Mouse (Mus musculus) bone marrow, adult 2 months (tissue): ENCODE measurements around the gene Fam168a. TPM values are rescaled to one million over a fixed set of nuclear protein-coding genes. Genes with fewer than 3 reads are reported as not detected.
"Not testable (repeated sequence)": the region's sequence is repeated elsewhere in the genome, so short reads cannot be mapped to it uniquely, and the experiment has no call there.

Experiments used
- H3K27ac ChIP-seq: fragments of 200-500 bp; 2 replicates; pipeline ENCODE4 v1.5.1; 2012; ENCODE audit warnings: low read depth, mild to moderate bottlenecking, control low read depth, inconsistent platforms, low read length; ENCODE audit not compliant: control insufficient read depth, poor library complexity, insufficient read depth
- H3K4me1 ChIP-seq: fragments of 200-500 bp; 2 replicates; pipeline ENCODE4 v1.6.1; 2011; ENCODE audit warnings: low read length; ENCODE audit not compliant: control insufficient read depth, insufficient read depth
- H3K4me3 ChIP-seq: fragments of 200-500 bp; replicated peaks from 2 replicates; pipeline ENCODE3; 2011; ENCODE audit warnings: mild to moderate bottlenecking, low read depth, low read length, control low read depth; ENCODE audit not compliant: control insufficient read depth
- CTCF ChIP-seq: fragments of 200-500 bp; IDR thresholded peaks from 2 replicates; pipeline ENCODE4 v1.5.1; 2011; ENCODE audit warnings: low read length, control low read depth; ENCODE audit not compliant: control insufficient read depth, insufficient read depth
- POLR2A ChIP-seq: fragments of 200-500 bp; IDR thresholded peaks from 2 replicates; pipeline ENCODE4 v1.6.1; 2011; ENCODE audit warnings: low read depth, mild to moderate bottlenecking, control low read depth, low read length, borderline replicate concordance; ENCODE audit not compliant: control insufficient read depth
- WGBS: fragments of 180-500 bp; shearing (Covaris S2); methylation state at CpG from one replicate; pipeline ENCODE4 v1.1.7; 2018; 5-methylcytosine and 5-hydroxymethylcytosine counted together
- polyA plus RNA-seq: library from polyadenylated mRNA; stranded (reverse); fragments of >200 nt; gene quantifications from 2 replicates; pipeline ENCODE4 v1.2.4, GENCODE M21; 2011; ENCODE audit warnings: low replicate concordance; ENCODE audit not compliant: missing spikeins, insufficient read depth, insufficient read length

Fam168a gene
- polyA plus RNA-seq, 1 experiment: 11.7 TPM

DNA sequence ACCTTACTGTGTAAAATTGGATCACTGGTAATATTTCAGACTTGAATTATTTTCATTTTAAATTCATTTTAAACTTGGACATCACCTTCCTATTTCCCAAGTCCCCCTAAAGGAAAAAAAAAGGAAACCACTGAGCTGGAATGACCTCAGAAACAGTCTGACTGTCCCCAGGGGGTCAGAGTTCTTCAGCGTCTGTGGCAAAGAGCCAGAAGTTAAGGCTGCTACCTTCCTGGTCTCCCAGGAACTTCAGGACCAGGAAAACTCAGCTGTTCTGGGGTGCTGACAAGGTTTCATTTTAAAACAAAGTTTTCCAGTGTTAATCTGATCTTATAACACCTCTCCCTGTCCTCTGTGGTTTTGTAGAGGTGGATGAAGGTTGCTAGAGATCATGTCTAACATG is 131.3 kb downstream of the Fam168a start:
- H3K4me3 ChIP-seq: no peak overlapping the region
- no peak overlapping the region for H3K27ac ChIP-seq
- no peak for TF ChIP-seq POLR2A
- TF ChIP-seq CTCF: no peak
- 75% methylated on average over 1 of the region's 1 CpGs for WGBS
- no peaks in the 10 kb centered on the region; the same call in 1 of the 2 replicates for H3K4me1 ChIP-seq

DNA sequence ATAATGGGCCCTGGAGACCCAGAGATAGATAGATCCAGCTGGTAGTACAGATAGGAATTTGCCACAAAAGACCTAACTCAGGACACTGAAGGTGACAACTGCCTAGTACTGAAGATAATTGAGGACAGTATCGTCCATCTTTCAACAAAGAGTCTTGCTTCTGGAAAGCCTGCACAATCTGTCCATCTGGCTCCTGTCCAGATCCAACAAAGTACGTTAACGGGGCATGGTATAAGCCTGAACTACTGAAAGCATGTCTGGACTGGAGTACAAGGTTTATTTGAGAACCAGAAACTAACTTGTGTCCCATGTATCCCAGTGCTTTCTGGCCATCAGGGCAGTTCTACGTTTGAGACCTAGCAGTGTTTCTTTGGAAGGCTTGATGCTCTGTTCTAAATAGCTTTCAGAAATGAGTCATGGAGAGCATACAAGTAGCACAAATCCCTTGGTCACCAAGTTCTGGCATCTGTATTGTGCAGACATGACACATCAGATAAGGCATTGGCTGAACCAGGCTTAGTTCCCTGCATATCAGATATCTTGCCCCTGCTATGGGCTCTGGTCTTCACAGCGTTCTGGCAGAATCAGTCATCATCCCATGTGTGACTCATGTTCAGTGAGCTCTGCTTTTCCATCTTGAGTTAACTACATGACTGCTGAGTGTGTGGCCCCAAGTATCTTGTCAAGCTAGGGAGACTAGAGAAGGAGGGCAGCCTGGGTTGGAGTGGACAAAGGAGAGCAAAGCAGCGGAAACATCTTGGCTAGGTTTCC is 133.4 kb downstream of the Fam168a start:
- 78% methylated on average over 6 of the region's 6 CpGs for WGBS

DNA sequence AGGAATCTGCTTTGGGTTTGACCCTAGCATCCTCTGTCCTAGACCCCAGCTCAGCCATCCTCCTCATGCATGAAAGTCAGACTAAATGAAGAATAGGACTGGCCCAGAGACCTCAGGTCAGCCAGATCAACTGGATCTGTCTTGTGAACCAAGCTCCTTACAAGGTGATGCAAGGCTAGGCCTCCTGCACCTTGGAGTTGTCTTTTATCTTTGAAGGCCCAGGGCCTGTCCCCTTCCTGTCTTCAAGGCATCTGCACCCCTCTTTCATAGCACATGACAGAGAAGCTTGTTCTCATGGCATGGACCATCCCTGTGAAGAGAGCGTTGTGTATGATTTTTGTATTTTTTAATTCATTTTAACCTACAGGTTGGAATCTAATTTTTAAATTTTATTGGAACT is 134.5 kb downstream of the Fam168a start:
- H3K4me3 ChIP-seq: no peak overlapping the region
- H3K27ac ChIP-seq: no peak overlapping the region
- H3K4me1 ChIP-seq: peaks cover 7% of the 10 kb centered on the region; the same call in 1 of the 2 replicates
- WGBS: 85% methylated on average over 1 of the region's 1 CpGs
- no peak for TF ChIP-seq POLR2A
- no peak for TF ChIP-seq CTCF

More for the DNA sequence above, 133.4 kb downstream of the Fam168a start:
- TF ChIP-seq CTCF (no peak), POLR2A (no peak)
- no peak overlapping the region for H3K4me3 ChIP-seq
- H3K27ac ChIP-seq: no peak overlapping the region
- peaks cover under 1% of the 10 kb centered on the region; the same call in 1 of the 2 replicates for H3K4me1 ChIP-seq

DNA sequence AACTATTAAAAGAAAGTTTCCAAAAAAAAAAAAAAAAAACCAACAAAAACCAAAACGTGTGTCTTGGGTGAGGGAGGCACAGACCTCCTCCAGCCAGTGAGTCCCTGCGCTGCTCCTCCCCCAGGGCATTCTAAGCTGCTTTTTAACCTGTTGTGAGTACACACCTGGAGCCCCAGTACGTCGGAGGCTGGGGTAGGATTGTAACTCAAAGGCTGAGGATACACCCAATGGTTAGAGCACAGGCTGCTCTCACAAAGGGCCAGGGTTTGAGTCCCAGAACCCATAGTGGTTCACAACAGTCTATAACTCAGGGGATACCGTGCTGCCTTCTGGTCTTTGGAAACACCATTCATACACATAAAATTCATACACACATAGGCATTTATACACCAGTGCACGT is 135.2 kb downstream of the Fam168a start:
- peaks cover 10% of the 10 kb centered on the region; the same call in 1 of the 2 replicates for H3K4me1 ChIP-seq
- H3K4me3 ChIP-seq: no peak overlapping the region
- WGBS: 94% methylated on average over 6 of the region's 6 CpGs
- TF ChIP-seq POLR2A (no peak), CTCF (no peak)
- H3K27ac ChIP-seq: no peak overlapping the region

DNA sequence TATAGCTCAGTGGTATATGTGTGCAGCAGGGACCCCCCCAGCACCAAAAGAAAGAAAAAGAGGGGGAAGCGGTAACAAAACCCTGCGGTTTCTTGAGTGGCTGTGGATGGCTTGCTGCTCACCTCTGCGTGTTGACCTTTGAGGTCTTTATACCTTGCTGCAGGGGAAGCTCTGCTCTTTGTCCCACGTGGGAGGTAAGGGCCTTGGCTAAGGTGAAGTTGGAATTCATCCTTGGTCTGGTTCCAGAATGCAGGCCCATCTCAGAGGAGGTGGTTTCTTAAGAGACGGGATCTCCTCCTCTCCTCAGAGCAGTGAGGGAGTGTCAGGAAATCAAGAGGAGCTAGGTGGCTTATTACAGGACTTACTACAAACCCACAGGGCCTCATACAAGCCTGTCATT is 135.7 kb downstream of the Fam168a start:
- peaks cover 10% of the 10 kb centered on the region; the same call in 1 of the 2 replicates for H3K4me1 ChIP-seq
- TF ChIP-seq CTCF: no peak
- no peak for TF ChIP-seq POLR2A
- 93% methylated on average over 5 of the region's 5 CpGs for WGBS
- H3K4me3 ChIP-seq: no peak overlapping the region
- no peak overlapping the region for H3K27ac ChIP-seq

DNA sequence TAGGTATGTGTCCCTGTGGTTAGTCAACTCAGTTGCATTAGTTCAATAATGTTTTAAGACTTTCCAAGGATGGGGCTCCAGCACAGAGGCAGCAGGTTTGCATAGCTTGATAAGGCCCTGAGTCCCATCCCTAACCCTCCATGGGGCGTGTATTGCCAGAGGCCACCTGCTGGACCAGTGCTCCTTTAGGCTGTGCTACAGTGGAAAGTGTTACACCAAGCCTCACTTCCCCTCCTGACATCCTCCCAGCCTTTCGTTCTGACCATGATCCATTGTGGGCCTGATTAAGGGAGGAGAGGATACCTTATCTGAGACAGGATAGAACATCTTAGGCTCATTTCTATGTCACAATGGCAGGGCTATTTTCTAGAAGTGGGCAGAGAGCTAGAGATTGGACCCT is 137.4 kb downstream of the Fam168a start:
- H3K4me1 ChIP-seq: peaks cover 10% of the 10 kb centered on the region; the same call in 1 of the 2 replicates
- WGBS: 36% methylated on average over 2 of the region's 2 CpGs
- no peak overlapping the region for H3K4me3 ChIP-seq
- TF ChIP-seq POLR2A (no peak), CTCF (no peak)
- peak overlapping the region; percentile 78 for H3K27ac ChIP-seq

DNA sequence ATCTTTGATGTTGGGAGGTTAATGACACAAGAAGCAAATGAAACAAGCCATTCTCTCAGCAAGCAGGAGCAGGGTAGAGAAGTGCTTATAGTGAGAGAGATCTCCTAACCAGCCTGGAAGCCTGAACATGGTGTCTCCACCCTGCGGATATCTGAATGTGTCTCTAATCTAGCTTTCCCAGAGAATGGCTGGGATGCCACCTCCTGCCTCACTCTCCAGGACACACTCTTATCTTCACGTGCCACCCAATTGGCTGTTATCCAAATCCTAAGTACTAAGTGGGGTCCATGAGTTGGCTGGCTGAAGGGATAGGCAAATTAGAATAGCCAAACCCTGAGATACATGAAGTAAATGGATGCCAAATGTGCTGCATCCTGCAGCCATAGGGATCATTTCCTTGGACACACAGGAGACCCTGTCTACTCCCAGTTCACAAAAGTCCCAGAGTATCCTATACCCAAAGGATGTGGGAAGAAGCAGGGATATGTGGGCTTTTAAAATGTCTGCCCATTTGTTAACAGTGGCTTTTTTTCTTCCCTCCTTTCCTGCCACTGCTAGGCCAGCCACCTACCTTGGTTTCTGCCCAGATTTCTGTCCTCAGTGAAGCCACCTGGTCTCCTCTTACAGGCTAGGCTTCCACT is 138.1 kb downstream of the Fam168a start:
- TF ChIP-seq POLR2A (no peak), CTCF (no peak)
- H3K4me1 ChIP-seq: peaks cover 10% of the 10 kb centered on the region; the same call in 1 of the 2 replicates
- no peak overlapping the region for H3K4me3 ChIP-seq
- 47% methylated on average over 2 of the region's 2 CpGs for WGBS
- peak overlapping the region; percentile 90 for H3K27ac ChIP-seq

DNA sequence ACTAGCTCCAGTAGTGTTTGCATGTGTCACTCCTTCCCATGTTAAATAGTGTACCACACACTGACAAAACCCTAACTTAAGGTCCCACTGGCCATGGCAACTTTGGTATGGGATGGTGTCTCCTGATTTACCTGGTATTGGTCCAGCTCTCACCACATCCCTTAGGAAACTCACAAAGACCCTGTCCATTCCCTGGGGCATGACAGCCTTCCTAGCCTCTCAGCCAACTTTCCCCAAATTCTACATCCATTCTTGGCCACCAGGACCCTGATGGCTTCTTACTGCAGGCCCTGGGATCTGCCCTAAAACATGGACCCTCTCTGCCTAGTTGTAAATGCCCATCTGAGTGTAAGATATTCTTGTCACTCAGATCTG is 138.6 kb downstream of the Fam168a start:
- peak overlapping the region; percentile 90 for H3K27ac ChIP-seq
- H3K4me3 ChIP-seq: no peak overlapping the region
- TF ChIP-seq POLR2A (no peak), CTCF (no peak)
- H3K4me1 ChIP-seq: peaks cover 10% of the 10 kb centered on the region; the same call in 1 of the 2 replicates

DNA sequence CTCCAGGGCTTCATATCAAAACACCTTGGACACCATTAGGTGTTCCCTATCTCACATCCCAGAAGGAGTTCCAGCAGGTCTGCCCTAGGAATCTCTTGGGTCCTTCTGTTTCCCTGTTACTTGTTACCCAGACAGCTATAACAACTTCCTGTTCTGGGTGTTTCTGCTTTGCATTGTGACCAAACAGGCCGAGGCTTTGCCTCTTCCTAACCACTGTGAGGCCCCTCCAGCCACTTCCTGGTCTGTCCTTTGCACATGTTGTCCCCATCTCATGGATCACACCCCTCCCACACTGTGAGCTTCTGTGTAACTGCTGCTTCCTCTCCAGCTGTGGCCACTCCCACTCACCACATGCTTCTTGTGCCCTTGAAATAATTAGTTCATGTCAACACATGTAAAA is 139.0 kb downstream of the Fam168a start:
- Histone ChIP-seq H3K4me1 (peaks cover 10% of the 10 kb centered on the region; the same call in 1 of the 2 replicates), H3K27ac (peak overlapping the region; percentile 90), H3K4me3 (no peak overlapping the region)
- 0% methylated on average over 1 of the region's 1 CpGs for WGBS
- no peak for TF ChIP-seq POLR2A
- TF ChIP-seq CTCF: peak; percentile 5; the same call in 1 of the 2 replicates

DNA sequence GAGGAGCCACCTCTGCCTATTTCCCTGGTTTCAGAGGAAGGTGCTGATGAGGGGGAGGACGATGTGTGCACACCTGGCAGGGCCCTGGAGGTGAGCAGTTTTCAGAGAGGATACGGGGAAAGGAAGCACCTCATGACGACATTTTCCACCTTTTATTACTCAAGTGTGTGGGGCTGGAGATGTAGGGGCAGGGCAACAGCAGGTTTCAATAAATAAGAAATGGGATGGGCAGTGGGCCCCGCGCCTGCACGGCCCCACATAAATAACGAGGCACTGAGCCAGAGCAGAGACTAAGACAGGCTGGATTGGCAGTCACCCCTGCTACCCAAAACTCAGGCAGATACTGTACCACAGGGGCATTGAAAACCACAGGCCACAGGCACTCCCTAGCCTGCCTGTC is 139.6 kb downstream of the Fam168a start:
- H3K27ac ChIP-seq: peak overlapping the region; percentile 49
- WGBS: 26% methylated on average over 7 of the region's 7 CpGs
- H3K4me1 ChIP-seq, H3K4me3 ChIP-seq: not testable (repeated sequence)
